Mouse (Mus musculus): Measurements from ENCODE around the gene Zdhhc3.

DNA sequence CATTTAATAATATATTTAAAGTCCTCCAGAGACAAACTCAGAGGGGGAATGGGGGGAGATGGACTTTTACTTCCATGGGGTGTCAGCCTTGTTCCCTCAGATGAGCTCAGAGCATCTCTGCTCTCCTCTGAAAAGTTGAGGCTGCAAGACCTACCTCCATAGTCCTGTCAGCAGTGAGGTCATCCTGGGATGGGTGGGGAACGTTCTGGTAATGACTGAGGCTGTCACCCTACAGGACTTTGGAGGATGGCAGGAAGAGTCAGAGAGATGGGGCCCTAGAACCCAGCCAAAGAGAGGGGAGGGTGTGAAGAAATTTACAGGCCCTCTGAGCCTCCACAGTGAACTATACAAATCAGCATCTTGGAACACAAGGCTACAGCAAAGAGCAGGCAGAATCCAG lies 38.6 kb upstream of the Zdhhc3 start:
- TF ChIP-seq CTCF (IDR thresholded peaks at IDR 0.05; ENCODE audit: borderline replicate concordance, control insufficient read depth, extremely low read depth, insufficient read depth, low read length, poor library complexity) = no peak
- TF ChIP-seq POLR2A (IDR thresholded peaks at IDR 0.05; ENCODE audit: control insufficient read depth, extremely low read depth, insufficient read depth, low read length, poor library complexity) = no peak
